Mouse (Mus musculus) cerebellum, postnatal 36 days (tissue): Measurements from ENCODE around the gene E330021D16Rik.

Source experiments
- DNase-seq, 2 experiments: peaks; one replicate each; pipeline ENCODE4 v3.0.0; 2021 to 2022; ENCODE audit warnings: mixed read lengths in 2 of 2

Gene E330021D16Rik

GRCm38 (mm10) chr6:136418889-136419835 lies 3.8 kb upstream of the E330021D16Rik start:
- DNase-seq = no peak

GRCm38 (mm10) chr6:136418333-136418848 lies 3.0 kb upstream of the E330021D16Rik start:
- DNase-seq = no peak

DNA sequence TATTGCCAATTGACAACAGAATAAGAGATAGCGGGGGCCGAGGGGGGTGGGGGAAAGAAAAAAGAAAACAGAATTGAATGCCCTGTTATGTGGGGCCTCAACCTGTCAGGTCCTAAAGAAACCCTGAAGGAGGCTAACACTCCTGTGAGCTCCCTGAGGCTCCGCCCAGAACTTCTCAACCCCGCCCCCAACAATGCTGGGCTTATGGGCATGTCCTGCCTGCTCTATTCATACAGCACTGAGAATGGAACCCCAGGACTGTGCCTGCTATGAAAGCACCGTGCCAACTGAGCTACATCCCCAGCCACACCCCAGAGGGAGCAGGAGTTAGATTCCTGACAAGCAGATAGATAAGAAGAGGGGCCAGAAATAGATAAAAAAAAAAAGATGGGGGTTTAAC lies 2.5 kb upstream of the E330021D16Rik start:
- DNase-seq = no peak

DNA sequence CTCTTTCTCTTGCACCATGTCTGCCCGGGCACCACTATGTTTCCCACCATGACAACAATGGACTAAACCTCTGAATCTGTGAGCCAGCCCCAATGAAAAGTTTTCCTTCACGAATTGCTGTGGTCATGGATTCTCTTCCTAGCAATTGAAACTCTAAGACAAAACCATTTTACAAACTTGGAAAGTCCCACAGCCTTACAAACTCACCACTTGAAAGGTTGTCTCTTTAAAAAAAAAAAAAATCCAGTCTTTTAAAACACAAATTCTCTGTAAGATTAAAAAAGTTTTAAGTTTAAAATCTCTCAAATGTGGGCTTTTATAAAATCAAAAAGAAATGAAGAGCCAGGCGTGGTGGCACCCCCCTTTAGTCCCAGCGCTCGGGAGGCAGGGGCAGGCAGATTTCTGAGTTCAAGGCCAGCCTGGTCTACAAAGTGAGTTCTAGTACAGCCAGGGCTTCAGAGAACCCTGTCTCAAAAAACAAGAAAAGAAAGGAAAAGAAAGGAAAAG lies 1.5 kb downstream of the E330021D16Rik start:
- no peak for DNase-seq

- DNase-seq = no peak
Observed at GRCm38 (mm10) chr6:136407608-136408192, 7.7 kb downstream of the E330021D16Rik start.

DNA sequence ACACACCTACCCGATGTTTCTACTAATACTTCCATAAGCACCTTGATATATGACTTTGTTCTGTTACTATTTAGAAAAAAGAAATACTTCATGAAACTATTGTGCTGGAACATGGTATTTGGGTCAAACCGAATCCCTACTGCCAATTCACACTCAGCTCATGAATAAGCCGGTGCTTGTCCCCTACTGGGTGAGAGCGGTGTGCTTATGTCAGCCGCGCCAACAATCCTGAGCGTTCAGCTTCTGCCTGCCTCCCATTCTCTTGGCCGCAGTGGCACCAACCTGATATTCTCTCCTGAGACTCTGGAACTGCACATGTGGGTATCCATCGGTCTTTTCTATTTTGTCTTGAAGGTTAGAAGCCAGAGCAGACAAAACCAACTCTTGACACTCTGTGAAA lies 18.5 kb downstream of the E330021D16Rik start:
- peak; percentile 12 to 16 for DNase-seq

- no peak for DNase-seq
Observed at GRCm38 (mm10) chr6:136390262-136390661, 25.1 kb downstream of the E330021D16Rik start.

DNA sequence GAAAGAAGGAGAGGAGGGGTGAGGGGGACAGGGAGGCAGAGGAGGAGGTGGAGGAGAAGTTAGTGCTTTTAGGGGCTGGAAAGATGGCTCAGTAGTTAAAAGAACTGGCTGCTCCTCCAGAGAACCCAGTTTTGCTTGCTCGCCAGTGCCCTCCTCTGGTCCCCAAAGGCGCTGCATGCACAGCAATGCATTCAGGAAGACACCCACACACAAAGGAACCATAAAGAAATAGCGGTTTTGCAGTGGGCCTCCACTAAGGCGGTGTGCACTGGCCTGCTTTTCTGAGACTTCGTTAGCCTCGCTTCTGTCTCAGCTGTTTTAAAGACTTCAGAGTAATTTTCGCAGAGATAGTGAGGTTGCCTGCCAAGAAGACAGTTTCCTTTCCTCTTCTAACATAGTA lies 30.1 kb downstream of the E330021D16Rik start:
- DNase-seq = no peak

DNA sequence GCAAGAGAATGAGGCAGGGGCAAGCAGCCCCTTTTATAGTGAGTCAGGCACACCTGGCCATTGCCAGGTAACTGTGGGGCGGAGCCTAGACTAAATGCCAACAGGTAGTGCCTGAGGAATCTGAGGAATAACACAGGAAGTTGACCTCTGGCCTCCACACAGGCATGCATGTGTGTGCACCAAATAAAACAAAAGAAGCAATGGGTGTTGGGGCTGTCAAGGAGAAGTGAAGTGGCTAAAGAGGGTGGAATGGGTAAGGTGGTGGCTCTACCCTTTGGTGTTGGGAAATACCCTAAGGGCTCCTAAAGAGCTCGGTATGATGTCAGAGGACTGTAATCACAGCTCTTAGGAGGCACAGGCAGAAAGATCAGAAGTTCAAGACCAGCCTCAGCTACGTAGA lies 32.2 kb downstream of the E330021D16Rik start:
- no peak for DNase-seq

GRCm38 (mm10) chr6:136376097-136376496 lies 39.3 kb downstream of the E330021D16Rik start:
- DNase-seq = no peak

- no peak for DNase-seq
Observed at GRCm38 (mm10) chr6:136364430-136365098, 50.8 kb downstream of the E330021D16Rik start.

DNA sequence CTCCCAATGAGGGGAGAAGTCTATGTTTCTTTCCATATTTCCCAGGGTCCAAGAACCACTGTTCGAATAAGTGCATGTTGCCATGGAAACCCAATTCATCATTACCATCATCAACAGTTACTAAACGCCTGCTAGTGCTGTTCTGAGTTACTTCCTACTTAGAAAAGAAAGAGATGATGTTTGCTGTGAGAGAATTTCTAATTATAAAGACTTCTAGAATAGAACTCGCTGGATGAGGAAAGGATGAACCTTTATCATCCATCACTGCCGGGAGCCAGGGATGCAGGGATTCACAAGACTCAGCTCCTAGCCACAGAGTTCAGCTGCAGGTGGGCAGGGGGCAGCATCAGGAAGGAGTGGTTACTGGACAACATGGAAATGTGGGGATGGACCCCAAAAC lies 51.4 kb downstream of the E330021D16Rik start:
- no peak for DNase-seq

DNA sequence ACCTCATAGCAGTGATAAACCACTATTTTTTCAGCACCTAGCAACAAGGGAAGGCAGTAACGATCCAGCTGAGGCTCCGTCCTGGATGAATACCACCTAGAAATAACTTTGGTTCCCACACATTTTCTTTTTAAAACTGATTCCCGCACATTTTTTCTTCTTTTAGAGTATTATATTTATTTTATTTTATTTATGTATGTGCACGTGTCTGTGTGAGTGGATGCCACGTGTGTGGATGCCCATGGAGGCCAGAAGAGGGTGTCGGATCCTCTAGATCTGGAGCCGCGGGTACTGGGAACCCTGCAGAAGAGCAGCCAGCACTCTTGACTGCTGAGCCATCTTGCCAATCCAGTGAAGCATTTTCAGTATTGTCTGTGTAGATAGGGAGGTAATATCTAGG lies 52.1 kb downstream of the E330021D16Rik start:
- no peak for DNase-seq

DNA sequence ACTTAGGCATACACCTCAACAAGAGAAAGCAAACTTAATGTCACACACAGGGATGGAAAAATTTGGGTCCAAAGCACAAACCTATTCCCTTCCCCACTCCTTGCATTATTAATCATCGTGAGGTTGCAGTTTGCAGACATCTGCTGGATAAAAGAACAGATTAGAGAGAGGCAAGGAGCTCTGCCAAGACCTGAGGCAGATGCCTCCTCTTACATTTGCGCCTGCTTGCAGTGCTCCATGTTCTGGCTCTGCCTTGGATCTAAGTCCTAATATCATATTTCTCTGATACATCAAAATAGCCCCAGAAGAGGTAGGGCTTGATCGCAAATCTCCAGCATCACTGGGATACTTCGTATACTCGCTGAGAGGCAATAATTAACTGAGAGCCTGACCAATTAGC lies 56.9 kb downstream of the E330021D16Rik start:
- no peak for DNase-seq

DNA sequence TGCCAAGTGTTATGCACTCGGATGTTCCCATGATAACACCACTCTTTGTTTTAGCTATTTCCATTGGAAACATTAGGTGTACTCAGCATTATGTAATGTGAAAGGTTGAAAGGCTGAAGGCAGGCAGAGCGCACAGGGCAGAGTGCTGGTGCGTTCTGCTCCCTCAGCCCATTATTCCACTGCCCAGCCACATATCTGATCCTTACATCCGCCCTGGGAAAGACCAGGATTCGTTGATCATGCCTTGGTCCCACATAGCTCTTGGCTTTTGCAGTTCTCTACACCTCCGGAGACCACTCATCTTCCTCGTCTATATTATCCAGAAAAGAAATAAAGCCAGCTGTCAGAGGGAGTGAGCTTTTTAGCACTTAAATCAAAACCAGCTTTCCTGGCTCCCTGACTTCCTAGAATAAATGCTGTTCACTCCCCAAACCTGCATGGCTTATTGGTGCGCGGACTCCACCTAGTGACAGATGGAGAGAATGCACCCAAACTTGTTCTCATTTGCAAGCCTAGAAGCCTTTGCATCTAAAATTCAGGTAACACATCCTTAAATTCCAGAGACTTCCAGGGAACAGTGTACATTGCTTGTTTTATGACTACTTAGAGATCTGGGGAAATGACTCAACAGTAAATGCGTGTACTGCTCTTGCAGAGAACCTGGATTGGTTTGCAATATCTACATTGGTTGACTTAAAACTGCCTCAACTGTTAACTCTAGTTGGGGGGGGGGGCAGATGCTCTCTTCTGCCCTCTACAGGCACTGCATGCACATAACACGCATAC lies 61.8 kb downstream of the E330021D16Rik start:
- DNase-seq = peak; percentile 72 to 82
